Mouse (Mus musculus) gastrocnemius, adult 2 months (tissue): Measurements from ENCODE around the gene Csnk1e. TPM values are rescaled to one million over a fixed set of nuclear protein-coding genes. Genes with fewer than 3 reads are reported as not detected.

Experiments used
- DNase-seq: peaks from one replicate; pipeline ENCODE4 v3.0.0; 2022
- H3K27ac ChIP-seq: fragments of 200-600 bp; 2 replicates; pipeline ENCODE4 v1.8.1; 2022; ENCODE audit warnings: mild to moderate bottlenecking
- H3K4me3 ChIP-seq: fragments of 200-600 bp; 2 replicates; pipeline ENCODE4 v1.8.1; 2022; ENCODE audit warnings: mild to moderate bottlenecking, moderate library complexity
- CTCF ChIP-seq: fragments of 200-600 bp; IDR thresholded peaks from 2 replicates; pipeline ENCODE4 v1.8.1; 2022; ENCODE audit warnings: antibody characterized with exemption, mild to moderate bottlenecking, moderate library complexity
- intact Hi-C: fragments of 180-260 bp; cut with DNase I; formaldehyde crosslinking; loops from one replicate; pipeline ENCODE4 v1.15.1; 2025
- microRNA-seq: library from miRNA; unstranded; fragments of <30 nt; microRNA quantifications from one replicate; pipeline ENCODE4 v1.2.0, GENCODE M21; 2021
- total RNA-seq, 2 experiments: library from RNA; stranded (reverse); gene quantifications; 2 replicates each; pipeline ENCODE4 v1.2.3; 2021

Csnk1e gene
- total RNA-seq, 2 experiments from 2014 or later = 41.8 to 61.4 TPM

DNA sequence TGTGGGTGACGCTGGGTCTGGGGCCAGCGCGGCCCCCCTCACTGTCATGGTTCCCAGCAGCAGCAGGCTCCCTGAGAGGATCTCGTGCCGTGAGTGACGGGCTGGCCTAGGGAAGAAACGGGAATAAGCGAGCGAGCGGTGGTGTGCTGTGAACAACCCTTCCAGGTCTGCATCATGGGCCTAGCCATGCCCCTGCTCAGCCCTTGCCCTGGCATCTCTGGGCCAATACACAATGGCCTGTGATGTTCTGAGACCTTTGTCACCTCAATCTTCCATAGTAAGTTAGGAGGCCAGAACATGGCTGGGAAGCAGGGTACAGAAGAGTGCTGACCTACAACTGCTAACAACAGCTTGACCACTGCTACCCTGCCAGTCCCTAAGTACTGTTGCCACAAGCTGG, 76.8 kb downstream of the Csnk1e start:
- TF ChIP-seq CTCF = no peak
- Histone ChIP-seq H3K27ac (peak overlapping the region; percentile 95), H3K4me3 (peak overlapping the region; percentile 56)
- no peak for DNase-seq
- intact Hi-C loops = no loop called here

- Histone ChIP-seq H3K27ac (peak overlapping the region; percentile 95), H3K4me3 (peak overlapping the region; percentile 56)
- DNase-seq = peak; percentile 93
- TF ChIP-seq CTCF = peak; percentile 72
- intact Hi-C loops = loop anchor here (1.0 kb wide), 1 partner anchor 90 kb away; no protein-coding TSS in a partner anchor
These were observed 77.7 kb downstream of the Csnk1e start for GRCm38 (mm10) chr15:79377681-79378080.

DNA sequence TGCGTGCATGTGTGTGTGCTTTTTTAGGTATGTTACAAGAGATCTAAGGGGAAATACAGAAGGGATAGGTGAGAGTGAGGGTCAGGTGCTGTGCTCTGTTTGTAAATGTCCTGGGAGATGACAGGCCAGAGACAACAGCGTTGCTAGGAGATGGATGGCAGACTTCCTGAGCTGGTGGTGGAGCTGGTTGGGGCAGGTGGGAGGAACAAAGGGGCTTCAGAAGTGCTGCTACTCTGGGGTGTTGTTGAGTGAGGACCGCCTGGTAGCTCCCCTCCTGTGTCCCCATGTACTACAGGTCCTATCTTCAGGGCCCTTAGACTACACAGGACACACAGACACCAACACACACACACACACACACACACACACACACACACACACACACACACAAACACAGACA, 80.6 kb downstream of the Csnk1e start:
- H3K4me3 ChIP-seq = no peak overlapping the region
- intact Hi-C loops = loop anchor here (5.0 kb wide), 1 partner anchor 173 kb away; the partner anchor contains the start of gene Ddx17
- TF ChIP-seq CTCF = no peak
- no peak overlapping the region for H3K27ac ChIP-seq
- DNase-seq = no peak

DNA sequence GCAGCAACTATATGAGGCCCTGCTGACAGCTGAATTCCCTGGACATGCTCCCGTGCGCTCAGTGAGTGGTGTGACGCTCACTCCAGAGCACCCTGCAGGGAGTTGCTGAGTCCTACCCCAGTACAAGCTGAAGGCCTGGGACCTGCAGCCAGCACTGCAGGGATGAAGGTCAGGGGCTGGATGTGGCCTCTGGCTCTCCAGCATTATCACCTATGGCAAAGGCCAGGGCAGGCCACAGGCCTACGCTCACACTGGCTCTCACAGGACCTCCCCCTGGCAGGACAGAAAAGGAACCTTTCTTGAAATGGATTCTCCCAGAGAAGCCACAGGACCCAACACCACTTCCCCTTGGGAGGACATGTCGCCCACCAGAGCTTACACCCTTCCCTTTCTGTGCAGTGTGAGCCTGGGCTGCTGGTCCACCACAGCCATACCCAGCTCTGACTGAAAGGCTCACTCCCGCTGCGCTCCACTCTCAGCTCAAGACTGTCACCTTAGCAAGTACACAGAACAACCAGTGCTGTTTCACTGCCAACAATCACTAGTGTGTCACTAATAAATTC, 85.0 kb downstream of the Csnk1e start:
- no peak for TF ChIP-seq CTCF
- intact Hi-C loops = loop anchor here (5.0 kb wide), 1 partner anchor 177 kb away; the partner anchor contains the start of gene Ddx17
- Histone ChIP-seq H3K27ac (peak overlapping the region; percentile 90), H3K4me3 (no peak overlapping the region)
- peak; percentile 26 for DNase-seq

- Histone ChIP-seq H3K27ac (peak overlapping the region; percentile 90), H3K4me3 (peak overlapping the region; percentile 18)
- TF ChIP-seq CTCF = no peak
- intact Hi-C loops = loop anchor here (5.0 kb wide), 1 partner anchor 178 kb away; the partner anchor contains the start of gene Ddx17
- peak; percentile 20 for DNase-seq
These were observed 85.7 kb downstream of the Csnk1e start for GRCm38 (mm10) chr15:79369452-79370280.

GRCm38 (mm10) chr15:79368861-79369440, 86.4 kb downstream of the Csnk1e start:
- Histone ChIP-seq H3K27ac (peak overlapping the region; percentile 90), H3K4me3 (peak overlapping the region; percentile 43)
- TF ChIP-seq CTCF = no peak
- intact Hi-C loops = no loop called here
- peak; percentile 52 for DNase-seq

DNA sequence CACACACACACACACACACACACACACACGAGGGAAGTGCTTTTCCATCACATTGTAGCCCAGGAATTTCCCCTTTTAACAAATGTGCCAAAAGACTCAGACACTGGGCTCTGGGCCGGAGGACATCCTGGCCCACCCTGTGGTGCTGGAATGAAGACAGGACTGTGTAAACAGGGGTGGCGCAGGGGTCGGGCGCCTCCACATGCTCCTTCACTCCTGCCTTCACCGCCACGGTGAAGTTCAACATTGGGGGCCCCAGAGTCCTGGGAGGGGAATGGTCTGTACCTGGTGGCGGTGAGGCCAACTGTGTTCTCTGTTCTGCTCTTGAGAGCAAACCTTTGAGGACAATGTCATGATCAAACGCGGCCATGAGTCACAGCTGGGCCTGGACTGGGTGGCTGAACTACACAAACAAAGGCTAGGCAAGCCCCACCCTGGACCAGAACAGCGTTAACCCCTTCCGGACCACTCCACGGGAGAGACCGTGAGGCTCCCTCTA, 87.0 kb downstream of the Csnk1e start:
- Histone ChIP-seq H3K27ac (peak overlapping the region; percentile 90), H3K4me3 (peak overlapping the region; percentile 43)
- intact Hi-C loops = no loop called here
- TF ChIP-seq CTCF = no peak
- DNase-seq = peak; percentile 81

Small RNA genes lying within 50 kb of the gene (microRNA-seq; reads per million reads assigned to microRNA genes)
- gene Gm44302 = not detected
- gene Mir1943 = 5.8 reads per million

Other genes starting within 250 kb of the Csnk1e start
- 10 to 100 TPM; 33.6 to 35.0 TPM for gene Pick1, start 226.4 kb downstream of the Csnk1e start, total RNA-seq
- gene Gm49486, start 226.2 kb downstream of the Csnk1e start, total RNA-seq = 1 to 10 TPM in 1 of 2 experiments, under 1 TPM in 1; 0.10 to 1.0 TPM
- under 1 TPM; 0.13 to 0.53 TPM for gene Slc16a8, start 200.8 kb downstream of the Csnk1e start, total RNA-seq
- 1 to 10 TPM; 3.1 to 3.2 TPM for gene Baiap2l2, start 170.0 kb downstream of the Csnk1e start, total RNA-seq
- gene Pla2g6, start 127.2 kb downstream of the Csnk1e start, total RNA-seq = 10 to 100 TPM; 19.4 to 20.1 TPM
- 1 to 10 TPM; 4.0 to 8.8 TPM for gene Maff, start 108.9 kb downstream of the Csnk1e start, total RNA-seq
- gene Tmem184b, start 52.0 kb downstream of the Csnk1e start, total RNA-seq = 10 to 100 TPM; 26.1 to 36.7 TPM
- under 1 TPM in 1 of 2 experiments, not detected in 1; 0.10 TPM for gene Kcnj4, start 49.7 kb upstream of the Csnk1e start, total RNA-seq
- gene Kdelr3, start 60.8 kb upstream of the Csnk1e start, total RNA-seq = 1 to 10 TPM; 1.9 to 3.7 TPM
- gene Ddx17, start 91.2 kb upstream of the Csnk1e start, total RNA-seq = 10 to 100 TPM; 80.2 to 86.8 TPM
- gene Dmc1, start 149.5 kb upstream of the Csnk1e start, total RNA-seq = not detected
- under 1 TPM; 0.47 to 0.84 TPM for gene Fam227a, start 203.4 kb upstream of the Csnk1e start, total RNA-seq
- gene Cby1, start 203.6 kb upstream of the Csnk1e start, total RNA-seq = 10 to 100 TPM; 11.8 to 15.6 TPM
- 10 to 100 TPM; 52.8 to 78.6 TPM for gene Tomm22, start 215.3 kb upstream of the Csnk1e start, total RNA-seq
- 10 to 100 TPM; 12.3 to 18.7 TPM for gene Josd1, start 232.4 kb upstream of the Csnk1e start, total RNA-seq
- gene Gtpbp1, start 235.3 kb upstream of the Csnk1e start, total RNA-seq = 10 to 100 TPM; 24.4 to 28.5 TPM